Mouse (Mus musculus): Measurements from ENCODE around the gene Dnah2. TPM values are rescaled to one million over a fixed set of nuclear protein-coding genes. Genes with fewer than 3 reads are reported as not detected.

The Dnah2 gene
- polyA plus RNA-seq, 1 experiment, result 1.4 TPM

DNA sequence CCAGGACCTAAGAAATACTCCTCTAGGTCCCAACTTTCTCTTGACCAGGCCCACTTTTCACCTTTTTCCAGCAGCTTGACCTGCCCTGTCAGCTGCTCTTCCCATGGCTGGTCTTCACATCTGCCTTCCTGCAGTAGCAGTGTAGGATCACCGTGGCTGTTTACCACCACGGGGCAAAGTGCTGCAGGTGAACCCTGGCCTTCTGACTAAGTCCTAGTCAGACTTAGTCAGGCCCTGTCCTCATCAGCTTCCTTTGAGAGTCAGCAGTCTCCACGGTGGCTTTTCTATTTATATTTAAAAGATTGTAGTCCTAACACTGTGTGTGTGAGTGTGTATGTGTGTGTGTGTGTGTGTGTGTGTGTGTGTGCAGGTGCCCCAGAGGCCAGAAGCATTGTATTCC lies 171.1 kb downstream of the Dnah2 start:
- H3K27ac ChIP-seq (ENCODE audit: control insufficient read depth, insufficient read depth, low read depth, low read length, poor library complexity), result no peak overlapping the region
- 59% methylated on average over 3 of the region's 3 CpGs for WGBS
- no peak overlapping the region for H3K4me3 ChIP-seq (replicated peaks; ENCODE audit: control insufficient read depth, low read depth, low read length)
- TF ChIP-seq CTCF (IDR thresholded peaks at IDR 0.05; ENCODE audit: control insufficient read depth, insufficient read depth, low read length), result no peak
- no peak for TF ChIP-seq POLR2A (IDR thresholded peaks at IDR 0.05; ENCODE audit: borderline replicate concordance, control insufficient read depth, low read depth, low read length)
- peaks cover 3% of the 10 kb centered on the region; the same call in 1 of the 2 replicates for H3K4me1 ChIP-seq (ENCODE audit: control insufficient read depth, insufficient read depth, low read length)

DNA sequence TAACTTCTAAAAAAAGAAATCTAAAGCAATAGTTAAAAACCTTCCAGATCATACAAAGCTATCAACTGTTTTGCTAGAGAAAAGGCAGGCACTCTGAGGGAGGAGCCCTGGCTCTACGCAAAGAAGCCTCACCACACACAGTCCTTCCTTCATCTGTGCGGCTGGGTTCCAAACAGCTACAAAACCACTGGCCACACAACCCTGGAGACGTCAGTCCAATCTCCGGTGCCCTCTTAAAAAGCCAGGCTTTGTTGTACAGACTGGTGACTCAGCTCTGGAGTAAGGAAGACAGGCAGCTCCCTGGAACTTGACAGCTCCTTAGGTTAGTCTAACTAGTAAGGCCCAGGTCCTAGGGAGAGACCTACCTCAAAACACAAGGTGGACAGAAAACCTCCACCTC lies 173.3 kb downstream of the Dnah2 start:
- no peak overlapping the region for H3K27ac ChIP-seq (ENCODE audit: control insufficient read depth, insufficient read depth, low read depth, low read length, poor library complexity)
- H3K4me3 ChIP-seq (replicated peaks; ENCODE audit: control insufficient read depth, low read depth, low read length), result no peak overlapping the region
- peaks cover 3% of the 10 kb centered on the region; the same call in 1 of the 2 replicates for H3K4me1 ChIP-seq (ENCODE audit: control insufficient read depth, insufficient read depth, low read length)
- no peak for TF ChIP-seq CTCF (IDR thresholded peaks at IDR 0.05; ENCODE audit: control insufficient read depth, insufficient read depth, low read length)
- no peak for TF ChIP-seq POLR2A (IDR thresholded peaks at IDR 0.05; ENCODE audit: borderline replicate concordance, control insufficient read depth, low read depth, low read length)
- 65% methylated on average over 4 of the region's 4 CpGs for WGBS

- Histone ChIP-seq H3K4me1 (ENCODE audit: control insufficient read depth, insufficient read depth, low read length) (peaks cover 1% of the 10 kb centered on the region; the same call in 1 of the 2 replicates), H3K27ac (ENCODE audit: control insufficient read depth, insufficient read depth, low read depth, low read length, poor library complexity) (peak overlapping the region; percentile 26; the same call in 1 of the 2 replicates), H3K4me3 (replicated peaks; ENCODE audit: control insufficient read depth, low read depth, low read length) (peak overlapping the region; percentile 44)
- TF ChIP-seq POLR2A (IDR thresholded peaks at IDR 0.05; ENCODE audit: borderline replicate concordance, control insufficient read depth, low read depth, low read length) (no peak), CTCF (IDR thresholded peaks at IDR 0.05; ENCODE audit: control insufficient read depth, insufficient read depth, low read length) (no peak)
- 81% methylated on average over 16 of the region's 16 CpGs for WGBS
These were observed 175.5 kb downstream of the Dnah2 start for GRCm38 (mm10) chr11:69373223-69373965.

- 56% methylated on average over 3 of the region's 3 CpGs for WGBS
- TF ChIP-seq POLR2A (IDR thresholded peaks at IDR 0.05; ENCODE audit: borderline replicate concordance, control insufficient read depth, low read depth, low read length), result no peak
- TF ChIP-seq CTCF (IDR thresholded peaks at IDR 0.05; ENCODE audit: control insufficient read depth, insufficient read depth, low read length), result no peak
- Histone ChIP-seq H3K27ac (ENCODE audit: control insufficient read depth, insufficient read depth, low read depth, low read length, poor library complexity) (no peak overlapping the region), H3K4me3 (replicated peaks; ENCODE audit: control insufficient read depth, low read depth, low read length) (no peak overlapping the region), H3K4me1 (ENCODE audit: control insufficient read depth, insufficient read depth, low read length) (peaks cover 3% of the 10 kb centered on the region; the same call in 1 of the 2 replicates)
These were observed 176.1 kb downstream of the Dnah2 start for GRCm38 (mm10) chr11:69372780-69373170.

GRCm38 (mm10) chr11:69372056-69372779 lies 176.7 kb downstream of the Dnah2 start:
- TF ChIP-seq POLR2A (IDR thresholded peaks at IDR 0.05; ENCODE audit: borderline replicate concordance, control insufficient read depth, low read depth, low read length) (no peak), CTCF (IDR thresholded peaks at IDR 0.05; ENCODE audit: control insufficient read depth, insufficient read depth, low read length) (no peak)
- Histone ChIP-seq H3K4me1 (ENCODE audit: control insufficient read depth, insufficient read depth, low read length) (peaks cover 3% of the 10 kb centered on the region; the same call in 1 of the 2 replicates), H3K27ac (ENCODE audit: control insufficient read depth, insufficient read depth, low read depth, low read length, poor library complexity) (peak overlapping the region; percentile 47), H3K4me3 (replicated peaks; ENCODE audit: control insufficient read depth, low read depth, low read length) (no peak overlapping the region)
- 49% methylated on average over 12 of the region's 12 CpGs for WGBS

GRCm38 (mm10) chr11:69371601-69372000 lies 177.3 kb downstream of the Dnah2 start:
- peak overlapping the region; percentile 47; the same call in 1 of the 2 replicates for H3K27ac ChIP-seq (ENCODE audit: control insufficient read depth, insufficient read depth, low read depth, low read length, poor library complexity)
- peaks cover 3% of the 10 kb centered on the region; the same call in 1 of the 2 replicates for H3K4me1 ChIP-seq (ENCODE audit: control insufficient read depth, insufficient read depth, low read length)
- TF ChIP-seq CTCF (IDR thresholded peaks at IDR 0.05; ENCODE audit: control insufficient read depth, insufficient read depth, low read length), result no peak
- TF ChIP-seq POLR2A (IDR thresholded peaks at IDR 0.05; ENCODE audit: borderline replicate concordance, control insufficient read depth, low read depth, low read length), result no peak
- H3K4me3 ChIP-seq (replicated peaks; ENCODE audit: control insufficient read depth, low read depth, low read length), result no peak overlapping the region
- 83% methylated on average over 12 of the region's 12 CpGs for WGBS

- 61% methylated on average over 9 of the region's 9 CpGs for WGBS
- Histone ChIP-seq H3K4me1 (ENCODE audit: control insufficient read depth, insufficient read depth, low read length) (peaks cover 3% of the 10 kb centered on the region; the same call in 1 of the 2 replicates), H3K27ac (ENCODE audit: control insufficient read depth, insufficient read depth, low read depth, low read length, poor library complexity) (no peak overlapping the region), H3K4me3 (replicated peaks; ENCODE audit: control insufficient read depth, low read depth, low read length) (no peak overlapping the region)
- TF ChIP-seq CTCF (IDR thresholded peaks at IDR 0.05; ENCODE audit: control insufficient read depth, insufficient read depth, low read length) (no peak), POLR2A (IDR thresholded peaks at IDR 0.05; ENCODE audit: borderline replicate concordance, control insufficient read depth, low read depth, low read length) (no peak)
These were observed 178.1 kb downstream of the Dnah2 start for GRCm38 (mm10) chr11:69370817-69371215.

Other genes with a start within 250 kb of the Dnah2 start
- 43.7 and 59.8 TPM in 2 replicates for gene Cntrob, start 225.3 kb downstream of the Dnah2 start, polyA plus RNA-seq (2011; ENCODE audit: insufficient read depth, insufficient read length, low replicate concordance, missing spikeins)
- gene Trappc1, start 225.1 kb downstream of the Dnah2 start, polyA plus RNA-seq (2011; ENCODE audit: insufficient read depth, insufficient read length, low replicate concordance, missing spikeins), result 50.7 and 71.7 TPM in 2 replicates
- gene Kcnab3, start 222.9 kb downstream of the Dnah2 start, polyA plus RNA-seq (2011; ENCODE audit: insufficient read depth, insufficient read length, low replicate concordance, missing spikeins), result not detected in 2 replicates
- gene Rnf227, start 208.6 kb downstream of the Dnah2 start, polyA plus RNA-seq (2011; ENCODE audit: insufficient read depth, insufficient read length, low replicate concordance, missing spikeins), result 1.7 TPM in 1 of 2 replicates, not detected in the other
- gene Chd3, start 179.7 kb downstream of the Dnah2 start, polyA plus RNA-seq (2011; ENCODE audit: insufficient read depth, insufficient read length, low replicate concordance, missing spikeins), result 49.6 and 54.5 TPM in 2 replicates
- gene Naa38, start 153.6 kb downstream of the Dnah2 start, polyA plus RNA-seq (2011; ENCODE audit: insufficient read depth, insufficient read length, low replicate concordance, missing spikeins), result 23.1 and 43.9 TPM in 2 replicates
- gene Cyb5d1, start 153.5 kb downstream of the Dnah2 start, polyA plus RNA-seq (2011; ENCODE audit: insufficient read depth, insufficient read length, low replicate concordance, missing spikeins), result 5.1 and 9.1 TPM in 2 replicates
- gene Tmem88, start 150.9 kb downstream of the Dnah2 start, polyA plus RNA-seq (2011; ENCODE audit: insufficient read depth, insufficient read length, low replicate concordance, missing spikeins), result 1.6 TPM in 1 of 2 replicates, not detected in the other
- 13.7 and 29.2 TPM in 2 replicates for gene Kdm6b, start 135.4 kb downstream of the Dnah2 start, polyA plus RNA-seq (2011; ENCODE audit: insufficient read depth, insufficient read length, low replicate concordance, missing spikeins)
- 1.9 and 2.2 TPM in 2 replicates for gene Efnb3, start 11.1 kb upstream of the Dnah2 start, polyA plus RNA-seq (2011; ENCODE audit: insufficient read depth, insufficient read length, low replicate concordance, missing spikeins)
- 28.1 and 36.2 TPM in 2 replicates for gene Wrap53, start 31.1 kb upstream of the Dnah2 start, polyA plus RNA-seq (2011; ENCODE audit: insufficient read depth, insufficient read length, low replicate concordance, missing spikeins)
- gene Trp53, start 31.2 kb upstream of the Dnah2 start, polyA plus RNA-seq (2011; ENCODE audit: insufficient read depth, insufficient read length, low replicate concordance, missing spikeins), result 34.5 and 71.7 TPM in 2 replicates
- gene Atp1b2, start 56.8 kb upstream of the Dnah2 start, polyA plus RNA-seq (2011; ENCODE audit: insufficient read depth, insufficient read length, low replicate concordance, missing spikeins), result 12.1 and 16.9 TPM in 2 replicates
- not detected in 2 replicates for gene Shbg, start 68.8 kb upstream of the Dnah2 start, polyA plus RNA-seq (2011; ENCODE audit: insufficient read depth, insufficient read length, low replicate concordance, missing spikeins)
- gene Sat2, start 72.9 kb upstream of the Dnah2 start, polyA plus RNA-seq (2011; ENCODE audit: insufficient read depth, insufficient read length, low replicate concordance, missing spikeins), result 1.4 and 2.4 TPM in 2 replicates
- 32.3 and 66.3 TPM in 2 replicates for gene Fxr2, start 83.9 kb upstream of the Dnah2 start, polyA plus RNA-seq (2011; ENCODE audit: insufficient read depth, insufficient read length, low replicate concordance, missing spikeins)
- gene Sox15, start 106.2 kb upstream of the Dnah2 start, polyA plus RNA-seq (2011; ENCODE audit: insufficient read depth, insufficient read length, low replicate concordance, missing spikeins), result not detected in 2 replicates
- 62.4 and 109 TPM in 2 replicates for gene Mpdu1, start 113.5 kb upstream of the Dnah2 start, polyA plus RNA-seq (2011; ENCODE audit: insufficient read depth, insufficient read length, low replicate concordance, missing spikeins)
- 28.0 and 51.6 TPM in 2 replicates for gene Cd68, start 117.0 kb upstream of the Dnah2 start, polyA plus RNA-seq (2011; ENCODE audit: insufficient read depth, insufficient read length, low replicate concordance, missing spikeins)
- 268 and 540 TPM in 2 replicates for gene Eif4a1, start 123.3 kb upstream of the Dnah2 start, polyA plus RNA-seq (2011; ENCODE audit: insufficient read depth, insufficient read length, low replicate concordance, missing spikeins)
- gene Senp3, start 133.0 kb upstream of the Dnah2 start, polyA plus RNA-seq (2011; ENCODE audit: insufficient read depth, insufficient read length, low replicate concordance, missing spikeins), result 46.3 and 67.8 TPM in 2 replicates
- gene Tnfsf13, start 136.7 kb upstream of the Dnah2 start, polyA plus RNA-seq (2011; ENCODE audit: insufficient read depth, insufficient read length, low replicate concordance, missing spikeins), result 2.3 and 3.1 TPM in 2 replicates
- 4.2 and 7.1 TPM in 2 replicates for gene Tnfsf12, start 146.7 kb upstream of the Dnah2 start, polyA plus RNA-seq (2011; ENCODE audit: insufficient read depth, insufficient read length, low replicate concordance, missing spikeins)
- 7.6 and 17.0 TPM in 2 replicates for gene Tnfsfm13, start 147.0 kb upstream of the Dnah2 start, polyA plus RNA-seq (2011; ENCODE audit: insufficient read depth, insufficient read length, low replicate concordance, missing spikeins)
- gene Polr2a, start 209.5 kb upstream of the Dnah2 start, polyA plus RNA-seq (2011; ENCODE audit: insufficient read depth, insufficient read length, low replicate concordance, missing spikeins), result 28.8 and 49.2 TPM in 2 replicates
- not detected in 2 replicates for gene Slc35g3, start 212.9 kb upstream of the Dnah2 start, polyA plus RNA-seq (2011; ENCODE audit: insufficient read depth, insufficient read length, low replicate concordance, missing spikeins)
- gene Zbtb4, start 216.8 kb upstream of the Dnah2 start, polyA plus RNA-seq (2011; ENCODE audit: insufficient read depth, insufficient read length, low replicate concordance, missing spikeins), result 8.4 and 13.8 TPM in 2 replicates
- 1.8 and 3.5 TPM in 2 replicates for gene Chrnb1, start 246.8 kb upstream of the Dnah2 start, polyA plus RNA-seq (2011; ENCODE audit: insufficient read depth, insufficient read length, low replicate concordance, missing spikeins)